Mouse (Mus musculus) myocyte (in vitro differentiated cells): ENCODE measurements around the gene Cfap54.

ENCODE experiments used
- CEBPB ChIP-seq: IDR thresholded peaks from 2 replicates; pipeline ENCODE4 v1.6.1; 2011; ENCODE audit warnings: mild to moderate bottlenecking, moderate library complexity; ENCODE audit not compliant: poor library complexity, insufficient read depth, severe bottlenecking
- E2F4 ChIP-seq: IDR thresholded peaks from one replicate; pipeline ENCODE4 v1.6.1; 2011; ENCODE audit warnings: mild to moderate bottlenecking, control low read depth, moderate library complexity; ENCODE audit not compliant: insufficient read depth
- MAX ChIP-seq: IDR thresholded peaks from one replicate; pipeline ENCODE4 v1.6.1; 2011; ENCODE audit warnings: low read depth, mild to moderate bottlenecking, control low read depth
- MYOD1 ChIP-seq, 3 experiments: IDR thresholded peaks; one replicate each; pipeline ENCODE4 v1.6.1; 2011; ENCODE audit warnings: control low read depth in 2 of 3, low read depth in 2 of 3, mild to moderate bottlenecking in 2 of 3, moderate library complexity in 1 of 3; ENCODE audit not compliant: insufficient read length in 2 of 3, control insufficient read depth in 1 of 3
- MYOG ChIP-seq, 3 experiments: IDR thresholded peaks; one replicate each; pipeline ENCODE4 v1.6.1; 2011; ENCODE audit warnings: control low read depth in 2 of 3, low read depth in 2 of 3, mild to moderate bottlenecking in 2 of 3; ENCODE audit not compliant: insufficient read length in 2 of 3, control insufficient read depth in 1 of 3, insufficient read depth in 1 of 3
- POLR2A ChIP-seq: IDR thresholded peaks from one replicate; pipeline ENCODE4 v1.6.1; 2011; ENCODE audit warnings: low read depth, mild to moderate bottlenecking, control low read depth, moderate library complexity; ENCODE audit not compliant: insufficient read length
- POLR2AphosphoS2 ChIP-seq: IDR thresholded peaks from one replicate; pipeline ENCODE4 v1.6.1; 2011; ENCODE audit warnings: low read depth, control low read depth; ENCODE audit not compliant: insufficient read length
- REST ChIP-seq: IDR thresholded peaks from one replicate; pipeline ENCODE4 v1.6.1; 2011; ENCODE audit warnings: mild to moderate bottlenecking, control low read depth, moderate library complexity; ENCODE audit not compliant: insufficient read depth, insufficient read length
- SRF ChIP-seq: IDR thresholded peaks from one replicate; pipeline ENCODE4 v1.6.1; 2011; ENCODE audit warnings: low read depth; ENCODE audit not compliant: control insufficient read depth, insufficient read length
- TCF12 ChIP-seq: IDR thresholded peaks from one replicate; pipeline ENCODE4 v1.6.1; 2011; ENCODE audit warnings: mild to moderate bottlenecking, control low read depth; ENCODE audit not compliant: poor library complexity, insufficient read depth, severe bottlenecking
- TCF3 ChIP-seq: IDR thresholded peaks from one replicate; pipeline ENCODE4 v1.6.1; 2011; ENCODE audit warnings: low read depth, control low read depth; ENCODE audit not compliant: insufficient read length
- USF1 ChIP-seq: IDR thresholded peaks from one replicate; pipeline ENCODE4 v1.6.1; 2011; ENCODE audit warnings: low read depth, mild to moderate bottlenecking, control low read depth, moderate library complexity

DNA sequence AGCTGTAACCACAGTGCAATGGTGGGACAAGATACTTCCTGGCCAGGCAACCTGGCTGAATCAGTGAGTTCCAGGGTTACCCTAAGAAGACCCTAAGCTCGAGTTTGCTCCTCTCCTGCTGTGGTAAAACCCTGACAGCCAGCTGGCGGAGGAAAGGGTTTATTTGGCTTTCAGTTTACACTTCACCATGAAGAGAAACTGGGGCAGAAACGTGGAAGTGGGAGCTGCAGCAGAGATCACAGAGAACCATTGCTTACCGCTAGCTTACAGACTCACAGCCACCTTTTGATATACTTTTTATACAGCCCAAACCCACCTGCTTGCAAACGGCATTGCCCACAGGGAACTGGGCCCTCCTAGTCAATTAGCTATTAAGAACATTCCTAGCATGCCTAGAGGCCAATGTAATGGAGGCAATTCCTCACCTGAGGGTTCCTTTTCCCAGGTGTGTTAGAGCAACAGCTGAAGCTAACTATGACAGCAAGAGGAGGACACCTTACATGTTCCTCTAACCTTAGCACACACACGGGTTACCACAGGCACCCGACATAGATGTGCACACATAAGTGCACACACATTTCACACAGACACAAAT is 16.9 kb upstream of the Cfap54 start:
- TF ChIP-seq POLR2A, result no peak
- no peak for TF ChIP-seq MAX
- TF ChIP-seq POLR2AphosphoS2, result no peak
- no peak for TF ChIP-seq CEBPB
- TF ChIP-seq REST, result no peak
- no peak for TF ChIP-seq TCF12
- TF ChIP-seq MYOG (IDR thresholded peaks at IDR 0.05; ENCODE audit: control insufficient read depth in 1 of 3, insufficient read depth in 1 of 3, insufficient read length in 2 of 3, low read depth in 2 of 3), result no peak
- no peak for TF ChIP-seq E2F4
- TF ChIP-seq TCF3, result no peak
- no peak for TF ChIP-seq USF1
- no peak for TF ChIP-seq MYOD1 (IDR thresholded peaks at IDR 0.05; ENCODE audit: control insufficient read depth in 1 of 3, insufficient read length in 2 of 3, low read depth in 2 of 3)
- TF ChIP-seq SRF, result no peak
